Mouse (Mus musculus) midbrain, embryonic 15.5 days (tissue): ENCODE results near the gene Slc22a16. TPM values are rescaled to one million over a fixed set of nuclear protein-coding genes. Genes with fewer than 3 reads are reported as not detected.

ENCODE experiments used
- ATAC-seq: fragments of 200-750 bp; cut with Nextera tagmentation; replicated peaks from 2 replicates; pipeline ENCODE4 v1.8.0; 2017; ENCODE audit warnings: moderate TSS enrichment
- H3K27ac ChIP-seq: fragments of 300-500 bp; sonication (generic); 2 replicates; pipeline ENCODE4 v1.5.1; 2015; ENCODE audit warnings: mild to moderate bottlenecking, inconsistent platforms
- H3K27me3 ChIP-seq: fragments of 300-500 bp; sonication (generic); replicated peaks from 2 replicates; pipeline ENCODE4 v1.6.1; 2015; ENCODE audit warnings: inconsistent platforms
- H3K36me3 ChIP-seq: fragments of 300-500 bp; sonication (generic); replicated peaks from 2 replicates; pipeline ENCODE4 v1.6.1; 2015; ENCODE audit warnings: inconsistent platforms
- H3K4me1 ChIP-seq: fragments of 300-500 bp; sonication (generic); 2 replicates; pipeline ENCODE4 v1.6.1; 2015; ENCODE audit warnings: inconsistent platforms
- H3K4me2 ChIP-seq: fragments of 300-500 bp; sonication (generic); 2 replicates; pipeline ENCODE4 v1.6.1; 2015; ENCODE audit warnings: inconsistent platforms, mild to moderate bottlenecking, moderate library complexity
- H3K4me3 ChIP-seq: fragments of 300-500 bp; sonication (generic); 2 replicates; pipeline ENCODE4 v1.5.1; 2015; ENCODE audit warnings: mild to moderate bottlenecking, inconsistent platforms
- H3K9ac ChIP-seq: fragments of 300-500 bp; sonication (generic); 2 replicates; pipeline ENCODE4 v1.6.1; 2015; ENCODE audit warnings: mild to moderate bottlenecking, inconsistent platforms
- H3K9me3 ChIP-seq: fragments of 300-500 bp; sonication (generic); 2 replicates; pipeline ENCODE4 v1.6.1; 2016; ENCODE audit warnings: inconsistent platforms
- WGBS: fragments of 180-500 bp; shearing (Covaris S2); methylation state at CpG from one replicate; pipeline ENCODE4 v1.1.7; 2015; ENCODE audit warnings: mixed read lengths; 5-methylcytosine and 5-hydroxymethylcytosine counted together
- polyA plus RNA-seq: library from polyadenylated mRNA; unstranded; fragments of >200 nt; fragmentation: Nextera tagmentation; extraction: Ambion mirVana; gene quantifications from 2 replicates; pipeline ENCODE4 v1.2.1, GENCODE M21; 2015

Gene Slc22a16
- polyA plus RNA-seq, 1 experiment from 2014 or later, result not detected

GRCm38 (mm10) chr10:40645346-40645745, 75.2 kb downstream of the Slc22a16 start:
- no peak overlapping the region for H3K27ac ChIP-seq
- H3K9me3 ChIP-seq, result no peaks in the 10 kb centered on the region
- no peak for ATAC-seq
- no peak overlapping the region for H3K4me2 ChIP-seq
- no peaks in the 10 kb centered on the region for H3K36me3 ChIP-seq
- H3K4me1 ChIP-seq, result no peaks in the 10 kb centered on the region
- H3K27me3 ChIP-seq, result no peaks in the 10 kb centered on the region; the same call in 1 of the 2 replicates
- WGBS, result 62% methylated on average over 1 of the region's 1 CpGs
- no peak overlapping the region for H3K9ac ChIP-seq
- no peak overlapping the region for H3K4me3 ChIP-seq

GRCm38 (mm10) chr10:40648776-40649175, 78.6 kb downstream of the Slc22a16 start:
- no peaks in the 10 kb centered on the region for H3K36me3 ChIP-seq
- H3K4me2 ChIP-seq, result no peak overlapping the region
- no peaks in the 10 kb centered on the region for H3K27me3 ChIP-seq
- H3K4me3 ChIP-seq, result no peak overlapping the region
- no peak for ATAC-seq
- no peak overlapping the region for H3K27ac ChIP-seq
- H3K4me1 ChIP-seq, result 0 out of 2 replicates have a peak, but pooled peaks cover 2% of the 10 kb centered on the region
- H3K9me3 ChIP-seq, result no peaks in the 10 kb centered on the region
- H3K9ac ChIP-seq, result no peak overlapping the region
- 84% methylated on average over 12 of the region's 12 CpGs for WGBS

- Histone ChIP-seq H3K9me3 (no peaks in the 10 kb centered on the region), H3K27me3 (no peaks in the 10 kb centered on the region), H3K27ac (no peak overlapping the region), H3K4me1 (peaks cover 6% of the 10 kb centered on the region; the same call in 1 of the 2 replicates), H3K36me3 (no peaks in the 10 kb centered on the region), H3K4me3 (no peak overlapping the region), H3K9ac (no peak overlapping the region), H3K4me2 (no peak overlapping the region)
- WGBS, result 32% methylated on average over 4 of the region's 4 CpGs
- ATAC-seq, result no peak
Observed at GRCm38 (mm10) chr10:40649634-40650033, 79.5 kb downstream of the Slc22a16 start.

GRCm38 (mm10) chr10:40651676-40652075, 81.5 kb downstream of the Slc22a16 start:
- WGBS, result 79% methylated on average over 2 of the region's 2 CpGs

More at GRCm38 (mm10) chr10:40651676-40652075, 81.5 kb downstream of the Slc22a16 start:
- Histone ChIP-seq H3K4me2 (no peak overlapping the region), H3K9me3 (no peaks in the 10 kb centered on the region), H3K27ac (no peak overlapping the region), H3K4me1 (peaks cover 6% of the 10 kb centered on the region; the same call in 1 of the 2 replicates), H3K27me3 (no peaks in the 10 kb centered on the region), H3K36me3 (no peaks in the 10 kb centered on the region), H3K9ac (no peak overlapping the region), H3K4me3 (no peak overlapping the region)
- no peak for ATAC-seq

Other genes starting within 250 kb of the Slc22a16 start
- 8.6 and 10.1 TPM in 2 replicates for gene Cdk19, start 230.8 kb upstream of the Slc22a16 start, polyA plus RNA-seq
- 0.82 and 0.98 TPM in 2 replicates for gene Ddo, start 59.7 kb downstream of the Slc22a16 start, polyA plus RNA-seq
- 0.47 and 0.71 TPM in 2 replicates for gene Mettl24, start 112.9 kb downstream of the Slc22a16 start, polyA plus RNA-seq